Mouse (Mus musculus) urinary bladder, adult 2 months (tissue): Measurements from ENCODE around the gene Ptov1. TPM values are rescaled to one million over a fixed set of nuclear protein-coding genes. Genes with fewer than 3 reads are reported as not detected.

Experiments used
- DNase-seq: peaks from one replicate; pipeline ENCODE4 v3.0.0; 2022; ENCODE audit warnings: low spot score
- polyA plus RNA-seq: library from polyadenylated mRNA; depleted of rRNA; stranded (reverse); fragments of >200 nt; gene quantifications from 2 replicates; pipeline ENCODE4 v1.2.3, GENCODE M21; 2012

Ptov1 gene
- polyA plus RNA-seq, 1 experiment: 176 TPM

- no peak for DNase-seq
Observed at GRCm38 (mm10) chr7:44839491-44840191, 29.9 kb downstream of the Ptov1 start.

- no peak for DNase-seq
Observed at GRCm38 (mm10) chr7:44839171-44839490, 30.5 kb downstream of the Ptov1 start.

- no peak for DNase-seq
Observed at GRCm38 (mm10) chr7:44838073-44838472, 31.5 kb downstream of the Ptov1 start.

GRCm38 (mm10) chr7:44836423-44837053 lies 33.0 kb downstream of the Ptov1 start:
- no peak for DNase-seq

- DNase-seq: no peak
Observed at GRCm38 (mm10) chr7:44836016-44836404, 33.6 kb downstream of the Ptov1 start.

GRCm38 (mm10) chr7:44835373-44836015 lies 34.1 kb downstream of the Ptov1 start:
- DNase-seq: no peak

GRCm38 (mm10) chr7:44832763-44833162 lies 36.8 kb downstream of the Ptov1 start:
- no peak for DNase-seq

GRCm38 (mm10) chr7:44828706-44829105 lies 40.9 kb downstream of the Ptov1 start:
- no peak for DNase-seq

GRCm38 (mm10) chr7:44826771-44827170 lies 42.8 kb downstream of the Ptov1 start:
- no peak for DNase-seq

- DNase-seq: no peak
Observed at GRCm38 (mm10) chr7:44824872-44825271, 44.7 kb downstream of the Ptov1 start.

GRCm38 (mm10) chr7:44823409-44823808 lies 46.2 kb downstream of the Ptov1 start:
- DNase-seq: no peak

- DNase-seq: peak; percentile 15
Observed at GRCm38 (mm10) chr7:44821666-44822448, 47.7 kb downstream of the Ptov1 start.

- DNase-seq: peak; percentile 6
Observed at GRCm38 (mm10) chr7:44820525-44820924, 49.1 kb downstream of the Ptov1 start.

GRCm38 (mm10) chr7:44819863-44820262 lies 49.7 kb downstream of the Ptov1 start:
- peak; percentile 17 for DNase-seq

- peak; percentile 6 for DNase-seq
Observed at GRCm38 (mm10) chr7:44819391-44819790, 50.2 kb downstream of the Ptov1 start.

- DNase-seq: peak; percentile 30
Observed at GRCm38 (mm10) chr7:44818751-44819235, 50.8 kb downstream of the Ptov1 start.

- peak; percentile 12 for DNase-seq
Observed at GRCm38 (mm10) chr7:44818164-44818563, 51.4 kb downstream of the Ptov1 start.

GRCm38 (mm10) chr7:44817441-44817840 lies 52.1 kb downstream of the Ptov1 start:
- peak; percentile 15 for DNase-seq

GRCm38 (mm10) chr7:44816470-44817021 lies 53.0 kb downstream of the Ptov1 start, which contains the start of gene Atf5:
TSS of gene Atf5 (minus strand) at chr7:44816658.
- no peak for DNase-seq

GRCm38 (mm10) chr7:44815721-44816469 lies 53.7 kb downstream of the Ptov1 start, which contains the start of the genes Nup62 and Il4i1:
TSS of gene Nup62 (plus strand) at chr7:44816088.
TSS of gene Il4i1 (plus strand) at chr7:44816387.
- peak; percentile 97 for DNase-seq
